Mouse (Mus musculus) kidney, embryonic 16.5 days (tissue): ENCODE measurements around the gene Sorbs2. TPM values are rescaled to one million over a fixed set of nuclear protein-coding genes. Genes with fewer than 3 reads are reported as not detected.

ENCODE experiments used
- ATAC-seq: fragments of 200-750 bp; cut with Nextera tagmentation; 2 replicates; pipeline ENCODE4 v1.8.0; 2017; ENCODE audit warnings: moderate TSS enrichment; ENCODE audit not compliant: low FRiP score, low TSS enrichment
- H3K27ac ChIP-seq: fragments of 300-500 bp; sonication (generic); 2 replicates; pipeline ENCODE4 v1.5.1; 2014; ENCODE audit warnings: low read length
- H3K27me3 ChIP-seq: fragments of 300-500 bp; sonication (generic); 2 replicates; pipeline ENCODE4 v1.6.1; 2014; ENCODE audit warnings: low read length, control low read depth, mixed read lengths; ENCODE audit not compliant: insufficient read depth
- H3K36me3 ChIP-seq: fragments of 300-500 bp; sonication (generic); 2 replicates; pipeline ENCODE4 v1.6.1; 2014; ENCODE audit warnings: low read length, control low read depth, mixed read lengths; ENCODE audit not compliant: insufficient read depth
- H3K4me1 ChIP-seq: fragments of 300-500 bp; sonication (generic); 2 replicates; pipeline ENCODE4 v1.6.1; 2014; ENCODE audit warnings: low read length, control low read depth, mixed read lengths; ENCODE audit not compliant: insufficient read depth
- H3K4me2 ChIP-seq: fragments of 300-500 bp; sonication (generic); replicated peaks from 2 replicates; pipeline ENCODE4 v1.6.1; 2014; ENCODE audit warnings: low read depth, low read length
- H3K4me3 ChIP-seq: fragments of 300-500 bp; sonication (generic); 2 replicates; pipeline ENCODE4 v1.5.1; 2014; ENCODE audit warnings: mild to moderate bottlenecking, low read length
- H3K9ac ChIP-seq: fragments of 300-500 bp; sonication (generic); replicated peaks from 2 replicates; pipeline ENCODE4 v1.6.1; 2014; ENCODE audit warnings: low read length
- H3K9me3 ChIP-seq: fragments of 300-500 bp; sonication (generic); 2 replicates; pipeline ENCODE4 v1.6.1; 2016; ENCODE audit warnings: low read length, control low read depth
- WGBS: fragments of 180-500 bp; shearing (Covaris S2); extraction: QIAGEN DNeasy Blood & Tissue Kit; methylation state at CpG from one replicate; pipeline ENCODE4 v1.1.7; 2014; 5-methylcytosine and 5-hydroxymethylcytosine counted together
- polyA plus RNA-seq: library from polyadenylated mRNA; unstranded; fragments of >200 nt; fragmentation: Nextera tagmentation; extraction: Ambion mirVana; gene quantifications from 2 replicates; pipeline ENCODE4 v1.2.1, GENCODE M21; 2015

Gene Sorbs2
- polyA plus RNA-seq, 1 experiment from 2014 or later = 35.5 TPM

DNA sequence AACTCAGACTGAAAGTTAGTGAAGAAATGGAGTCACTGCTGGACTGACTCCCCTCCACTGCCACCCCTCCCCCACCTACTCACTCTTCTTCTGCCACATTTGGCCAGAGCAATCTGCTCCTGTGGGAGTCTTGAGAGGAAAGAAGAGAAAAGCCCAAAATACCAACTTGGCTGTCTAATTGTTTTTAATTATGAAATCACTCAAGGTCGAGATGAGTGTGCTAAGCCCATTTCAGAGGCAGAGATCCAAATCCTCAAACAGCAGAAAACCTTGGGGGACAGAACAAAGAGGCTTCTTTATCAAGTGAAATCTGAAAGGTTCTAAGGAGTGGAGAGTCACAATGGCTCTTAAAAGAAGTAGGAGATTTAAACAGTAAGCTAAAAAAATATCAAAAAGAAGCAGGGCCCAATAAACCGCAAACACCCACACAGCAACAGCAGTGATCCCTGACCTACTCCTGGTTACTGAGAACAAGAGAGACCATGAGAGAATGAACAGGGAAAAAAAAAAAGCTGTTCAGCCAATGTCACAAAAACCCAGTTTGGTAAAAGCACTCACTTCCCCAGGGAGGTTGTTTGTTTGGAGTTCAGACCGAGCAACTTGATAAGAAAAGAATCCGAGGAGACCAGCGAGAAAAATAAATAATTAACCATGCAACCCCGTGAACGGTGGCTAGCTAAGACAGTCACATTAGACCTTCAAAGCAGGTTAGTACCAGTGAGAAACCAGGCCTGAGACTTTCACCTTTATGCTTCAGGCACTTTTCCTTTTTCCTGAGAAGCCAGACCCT lies 103.0 kb downstream of the Sorbs2 start:
- ATAC-seq = peak; percentile 80
- no peak overlapping the region for H3K4me3 ChIP-seq
- H3K36me3 ChIP-seq = no peaks in the 10 kb centered on the region
- no peak overlapping the region for H3K9ac ChIP-seq
- H3K4me1 ChIP-seq = peaks cover 30% of the 10 kb centered on the region
- no peaks in the 10 kb centered on the region for H3K27me3 ChIP-seq
- WGBS = 16% methylated on average over 7 of the region's 7 CpGs
- H3K9me3 ChIP-seq = no peaks in the 10 kb centered on the region
- peak overlapping the region; percentile 87 for H3K27ac ChIP-seq
- no peak overlapping the region for H3K4me2 ChIP-seq

DNA sequence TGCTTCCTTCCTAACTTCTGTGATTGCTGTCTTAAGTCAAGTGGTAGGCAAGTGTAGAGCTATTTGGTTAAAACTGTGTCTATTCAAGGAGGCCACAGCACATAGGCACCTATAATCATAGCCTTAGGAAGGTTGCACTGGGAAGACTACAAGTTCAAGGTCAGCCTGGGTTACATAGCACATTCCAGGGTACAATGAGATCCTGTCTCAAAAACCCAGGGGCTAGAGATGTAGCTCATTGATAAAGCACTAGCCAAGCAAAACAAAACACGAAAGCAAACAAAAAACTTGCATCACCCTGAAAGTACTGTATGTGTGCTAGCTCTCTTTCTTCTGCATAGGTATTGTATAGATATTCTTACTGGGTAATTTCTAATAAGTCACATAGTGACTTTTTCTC lies 103.7 kb downstream of the Sorbs2 start:
- Histone ChIP-seq H3K9me3 (no peaks in the 10 kb centered on the region), H3K4me3 (no peak overlapping the region), H3K4me1 (peaks cover 30% of the 10 kb centered on the region), H3K36me3 (no peaks in the 10 kb centered on the region), H3K27me3 (no peaks in the 10 kb centered on the region), H3K4me2 (no peak overlapping the region), H3K9ac (no peak overlapping the region), H3K27ac (peak overlapping the region; percentile 87)
- no peak for ATAC-seq
- 55% methylated on average over 1 of the region's 1 CpGs for WGBS

DNA sequence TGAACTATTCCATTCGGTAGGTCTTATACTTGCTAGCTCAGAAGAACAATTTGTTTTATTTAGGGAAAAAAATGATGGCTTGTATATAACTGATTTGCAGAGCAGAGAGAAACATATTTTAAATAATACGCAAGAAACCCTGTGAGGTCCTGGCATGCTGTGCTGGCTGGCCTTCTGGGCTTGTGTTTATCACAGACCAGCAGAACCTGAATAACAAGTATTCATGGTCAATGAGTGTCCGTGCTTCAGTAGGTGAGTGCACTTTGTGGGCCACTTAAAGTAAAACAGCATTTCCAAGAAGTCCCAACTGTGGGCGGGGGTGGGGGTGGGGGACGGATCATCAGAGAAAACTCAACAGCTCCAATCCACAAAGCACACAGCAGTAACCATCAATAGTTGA lies 107.0 kb downstream of the Sorbs2 start:
- Histone ChIP-seq H3K4me2 (peak overlapping the region; percentile 36), H3K27me3 (no peaks in the 10 kb centered on the region), H3K36me3 (no peaks in the 10 kb centered on the region), H3K4me1 (peaks cover 26% of the 10 kb centered on the region), H3K27ac (peak overlapping the region; percentile 51; the same call in 1 of the 2 replicates), H3K4me3 (no peak overlapping the region), H3K9ac (0 out of 2 replicates have a peak overlapping the region, but pooled peaks have one; percentile 37), H3K9me3 (no peaks in the 10 kb centered on the region)
- ATAC-seq = peak; percentile 58; the same call in 1 of the 2 replicates
- WGBS = 44% methylated on average over 5 of the region's 5 CpGs

DNA sequence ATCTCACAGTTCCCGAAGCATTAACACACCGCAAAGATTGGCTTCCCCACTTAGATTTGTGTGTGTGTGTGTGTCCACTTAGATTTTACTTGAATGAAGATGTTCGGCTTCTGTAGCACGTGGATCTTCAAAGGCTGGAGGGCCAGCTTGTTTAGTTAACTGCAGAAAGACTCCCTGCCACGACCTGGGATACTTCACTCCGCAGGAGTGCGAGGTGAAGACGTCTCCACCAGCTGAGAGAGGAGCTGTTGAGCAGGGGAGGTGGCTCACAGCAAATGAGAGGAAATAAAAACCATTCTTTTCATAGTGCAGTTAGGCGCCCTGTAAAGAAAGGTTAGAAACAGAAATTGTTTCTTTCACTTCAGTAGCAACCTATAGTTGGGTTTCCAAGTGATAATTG lies 107.5 kb downstream of the Sorbs2 start:
- 0 out of 2 replicates have a peak overlapping the region, but pooled peaks have one; percentile 37 for H3K9ac ChIP-seq
- WGBS = 15% methylated on average over 9 of the region's 9 CpGs
- no peaks in the 10 kb centered on the region for H3K9me3 ChIP-seq
- peaks cover 24% of the 10 kb centered on the region for H3K4me1 ChIP-seq
- H3K27me3 ChIP-seq = no peaks in the 10 kb centered on the region
- peak overlapping the region; percentile 36 for H3K4me2 ChIP-seq
- no peaks in the 10 kb centered on the region for H3K36me3 ChIP-seq
- no peak overlapping the region for H3K4me3 ChIP-seq
- ATAC-seq = no peak
- peak overlapping the region; percentile 51; the same call in 1 of the 2 replicates for H3K27ac ChIP-seq

DNA sequence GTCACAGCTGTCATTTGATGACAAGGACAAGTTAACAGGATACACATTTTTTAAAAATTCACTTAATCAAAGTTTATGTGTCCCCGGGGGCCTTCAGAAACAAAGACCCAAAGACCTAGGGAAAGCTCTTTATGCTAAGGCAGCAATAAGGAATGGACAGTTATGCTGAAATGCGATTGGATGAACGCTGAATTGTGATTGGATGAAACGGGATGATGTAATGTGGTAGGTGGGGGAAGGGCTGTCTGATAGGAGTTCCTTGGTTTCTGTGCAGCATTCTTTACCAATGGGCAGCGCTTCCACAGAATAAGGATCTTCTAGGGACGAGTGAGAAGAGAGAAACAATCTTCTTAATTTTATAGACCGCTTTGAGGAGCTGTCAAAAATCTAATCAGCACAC lies 108.0 kb downstream of the Sorbs2 start:
- Histone ChIP-seq H3K36me3 (no peaks in the 10 kb centered on the region), H3K27ac (no peak overlapping the region), H3K9ac (no peak overlapping the region), H3K9me3 (no peaks in the 10 kb centered on the region), H3K27me3 (no peaks in the 10 kb centered on the region), H3K4me2 (no peak overlapping the region), H3K4me3 (no peak overlapping the region), H3K4me1 (peaks cover 19% of the 10 kb centered on the region)
- ATAC-seq = no peak
- WGBS = 51% methylated on average over 7 of the region's 7 CpGs

DNA sequence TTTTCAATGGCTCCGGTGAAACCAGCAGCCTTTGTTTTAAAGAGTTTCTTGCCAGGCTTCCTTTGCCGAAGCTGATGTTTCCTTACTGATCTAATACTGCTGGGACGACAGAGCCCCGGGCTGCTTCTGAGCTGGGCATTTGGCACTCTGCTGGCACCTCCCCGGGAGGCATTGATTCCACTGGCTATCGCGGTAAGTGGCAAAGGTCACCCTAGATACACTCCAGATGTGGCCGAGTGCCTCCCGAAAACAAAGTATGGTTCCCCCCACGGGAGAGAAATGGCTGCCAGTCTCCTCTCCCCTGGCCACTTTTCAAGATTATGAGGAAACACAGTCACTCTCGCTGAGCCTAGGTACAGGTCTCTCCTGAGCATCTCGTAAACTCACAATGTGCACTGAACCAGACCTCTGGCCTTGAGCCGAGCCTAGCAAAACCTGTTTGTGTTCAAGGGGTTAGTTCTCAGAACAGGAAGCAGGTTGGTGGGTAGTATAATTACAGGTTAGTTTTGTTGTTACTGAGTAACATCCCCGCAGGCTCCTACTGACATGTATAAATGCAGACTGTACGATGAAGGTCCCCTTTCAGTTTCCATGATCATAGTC lies 114.1 kb downstream of the Sorbs2 start:
- H3K27ac ChIP-seq = peak overlapping the region; percentile 78
- H3K9ac ChIP-seq = no peak overlapping the region
- no peak overlapping the region; the same call in 1 of the 2 replicates for H3K4me2 ChIP-seq
- peak; percentile 67 for ATAC-seq
- H3K36me3 ChIP-seq = no peaks in the 10 kb centered on the region
- H3K27me3 ChIP-seq = no peaks in the 10 kb centered on the region
- H3K4me1 ChIP-seq = peaks cover 6% of the 10 kb centered on the region
- WGBS = 53% methylated on average over 15 of the region's 15 CpGs
- H3K9me3 ChIP-seq = no peaks in the 10 kb centered on the region
- H3K4me3 ChIP-seq = no peak overlapping the region

DNA sequence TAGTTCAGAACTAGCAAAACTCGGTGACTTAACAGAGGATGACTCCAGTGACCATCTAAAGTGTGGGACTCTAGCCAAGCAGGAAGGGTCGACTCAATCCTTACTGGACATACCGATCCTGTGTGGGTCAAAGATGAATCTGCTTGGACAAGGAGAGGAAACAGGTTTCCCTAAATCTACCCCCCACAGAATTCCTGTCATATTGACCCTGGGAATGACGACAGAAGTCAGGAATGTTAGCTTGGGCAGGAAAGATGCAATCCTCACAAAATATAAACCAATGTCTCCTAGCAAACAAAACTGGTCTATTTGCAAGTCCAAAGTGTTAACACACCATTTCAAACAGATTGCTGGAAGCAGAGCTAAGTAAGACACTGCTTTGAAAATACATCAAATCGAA lies 118.8 kb downstream of the Sorbs2 start:
- Histone ChIP-seq H3K4me2 (no peak overlapping the region), H3K4me1 (peaks cover 14% of the 10 kb centered on the region), H3K27me3 (no peaks in the 10 kb centered on the region), H3K27ac (no peak overlapping the region), H3K4me3 (no peak overlapping the region), H3K36me3 (no peaks in the 10 kb centered on the region), H3K9me3 (no peaks in the 10 kb centered on the region), H3K9ac (no peak overlapping the region)
- WGBS = 59% methylated on average over 5 of the region's 5 CpGs
- no peak for ATAC-seq

DNA sequence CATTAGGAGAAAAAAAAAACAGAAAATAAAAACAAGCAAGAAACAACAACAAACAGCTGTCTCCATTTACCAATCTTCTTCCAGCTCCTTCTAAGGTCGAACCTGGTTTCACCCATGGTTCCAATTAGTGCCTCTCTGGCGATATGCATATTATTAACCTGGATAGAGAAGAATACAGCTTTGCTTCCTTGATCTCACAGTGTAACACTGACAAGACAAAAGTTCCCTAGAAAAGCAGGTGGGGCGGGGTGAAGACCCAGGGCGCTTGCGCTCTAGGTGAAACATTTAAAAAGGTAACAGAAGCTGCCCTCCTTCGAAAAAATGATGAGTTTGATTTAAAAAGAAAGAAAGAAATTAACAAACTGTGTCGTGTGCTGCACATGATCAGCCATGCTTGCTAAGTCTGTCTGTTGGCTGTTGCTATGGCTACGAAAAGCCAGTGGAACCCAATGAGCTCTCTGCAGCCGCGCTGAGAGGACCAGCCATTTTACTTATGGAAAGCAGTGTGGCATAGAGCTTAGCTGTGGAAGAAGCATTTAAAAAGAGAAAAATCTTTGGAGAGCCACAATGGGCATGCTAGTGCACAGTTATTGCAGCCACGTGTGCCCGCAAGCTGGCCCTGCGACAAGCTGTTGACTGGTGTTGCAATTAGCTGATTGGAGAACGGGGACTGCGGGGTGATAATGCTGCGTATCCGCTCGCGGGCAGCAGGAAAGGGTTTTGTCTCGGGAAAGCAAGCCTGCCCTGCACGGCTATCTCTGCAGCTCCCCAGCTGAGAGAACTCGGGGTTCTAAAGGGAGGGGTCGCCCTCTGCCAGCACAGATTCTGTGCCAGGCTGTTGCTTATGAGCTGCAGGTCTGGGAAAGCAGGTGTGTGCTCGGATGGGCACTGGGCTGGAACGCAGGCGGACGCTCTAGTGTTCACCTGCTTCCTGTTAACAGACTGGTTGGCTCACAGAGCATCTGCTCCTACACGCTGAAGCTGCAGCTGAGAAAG lies 120.0 kb downstream of the Sorbs2 start:
- peak; percentile 95 for ATAC-seq

DNA sequence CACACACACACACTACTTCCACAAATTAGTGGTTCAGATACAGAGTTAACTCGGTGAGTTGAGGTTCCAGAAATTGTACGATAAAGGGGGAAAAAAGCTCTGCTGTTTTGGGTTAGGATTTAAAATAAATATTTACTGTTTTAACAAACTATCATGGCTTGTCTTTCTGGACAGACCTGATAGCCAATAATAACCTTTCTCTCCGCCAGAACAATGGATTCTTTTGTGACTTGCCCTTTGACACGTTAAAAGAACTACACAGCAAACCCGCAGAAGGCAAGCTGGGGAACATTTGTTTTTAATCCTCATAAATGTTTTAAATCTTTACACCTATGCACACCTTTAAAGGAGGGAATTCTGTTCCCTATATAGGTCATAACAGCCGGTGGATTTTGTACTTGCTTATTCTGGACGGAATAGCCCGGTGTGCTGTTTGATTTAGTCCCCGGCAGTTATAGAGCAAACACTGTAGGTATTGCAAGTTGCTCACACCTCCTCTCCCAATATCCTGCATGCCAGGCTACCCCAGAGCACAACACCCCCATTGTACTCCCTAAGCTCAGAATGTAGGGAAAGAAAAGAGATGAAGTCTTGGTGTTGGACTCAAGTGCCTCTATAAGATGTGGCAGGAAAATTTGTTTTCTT lies 121.0 kb downstream of the Sorbs2 start:
- Histone ChIP-seq H3K4me1 (peaks cover 10% of the 10 kb centered on the region), H3K27me3 (no peaks in the 10 kb centered on the region), H3K36me3 (no peaks in the 10 kb centered on the region), H3K4me2 (peak overlapping the region; percentile 87), H3K4me3 (peak overlapping the region; percentile 80), H3K9me3 (no peaks in the 10 kb centered on the region), H3K9ac (peak overlapping the region; percentile 87), H3K27ac (peak overlapping the region; percentile 97; the same call in 1 of the 2 replicates)
- 31% methylated on average over 9 of the region's 9 CpGs for WGBS
- ATAC-seq = no peak

More for the DNA sequence above, 120.0 kb downstream of the Sorbs2 start:
- Histone ChIP-seq H3K4me3 (peak overlapping the region; percentile 80), H3K27ac (peak overlapping the region; percentile 97), H3K4me1 (peaks cover 10% of the 10 kb centered on the region), H3K36me3 (no peaks in the 10 kb centered on the region), H3K9ac (peak overlapping the region; percentile 87), H3K27me3 (no peaks in the 10 kb centered on the region), H3K9me3 (no peaks in the 10 kb centered on the region), H3K4me2 (peak overlapping the region; percentile 87)
- WGBS = under 1% methylated on average over 28 of the region's 28 CpGs
